Mouse (Mus musculus): ENCODE measurements around the gene Adgrg3. TPM values are rescaled to one million over a fixed set of nuclear protein-coding genes. Genes with fewer than 3 reads are reported as not detected.

The Adgrg3 gene
- total and polyA plus RNA-seq, 3 experiments: 0.08 TPM; not detected in 2

DNA sequence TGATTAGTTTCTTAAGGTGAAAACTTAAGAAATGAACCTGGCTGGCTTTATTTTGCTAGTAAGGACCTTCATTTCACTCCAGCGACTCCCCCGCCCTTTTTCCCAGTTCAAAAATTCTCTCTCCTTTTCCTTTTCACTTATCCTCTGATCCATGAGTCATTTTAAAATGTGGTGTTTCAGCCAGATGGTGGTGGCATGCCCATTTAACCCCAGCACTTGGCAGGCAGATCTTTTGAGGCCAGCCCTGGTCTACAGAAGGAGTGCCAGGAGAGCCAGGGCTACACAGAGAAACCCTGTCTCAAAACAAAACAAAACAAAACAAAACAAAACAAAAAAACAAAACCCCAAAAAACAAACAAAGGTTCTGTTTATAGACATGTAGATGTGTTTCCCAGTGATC lies 47.0 kb downstream of the Adgrg3 start:
- TF ChIP-seq ZC3H11A (IDR thresholded peaks at IDR 0.05; ENCODE audit: low read depth, low read length) (no peak), GATA1 (IDR thresholded peaks at IDR 0.05; ENCODE audit: low read depth, low read length) (no peak), CHD1 (IDR thresholded peaks at IDR 0.05; ENCODE audit: low read depth, low read length) (no peak), TAL1 (IDR thresholded peaks at IDR 0.05; ENCODE audit: low read length) (no peak), ZNF384 (IDR thresholded peaks at IDR 0.05; ENCODE audit: low read depth, low read length) (no peak), MAZ (IDR thresholded peaks at IDR 0.05; ENCODE audit: low read depth, low read length) (no peak), KAT2A (conservative IDR thresholded peaks at IDR 0.05; ENCODE audit: low read depth, low read length) (no peak), BHLHE40 (IDR thresholded peaks at IDR 0.05; ENCODE audit: borderline replicate concordance, low read depth, low read length) (no peak), USF2 (IDR thresholded peaks at IDR 0.05; ENCODE audit: borderline replicate concordance in 1 of 2, insufficient read depth in 1 of 2, low read depth in 1 of 2, low read length in 2 of 2) (no peak)
- H3K27me3 ChIP-seq (ENCODE audit: control insufficient read depth in 1 of 2, insufficient read depth in 2 of 2, low read length in 2 of 2): peaks cover 3 to 10% of the 10 kb centered on the region in 2 experiments; a peak in 3 of 4 replicates

DNA sequence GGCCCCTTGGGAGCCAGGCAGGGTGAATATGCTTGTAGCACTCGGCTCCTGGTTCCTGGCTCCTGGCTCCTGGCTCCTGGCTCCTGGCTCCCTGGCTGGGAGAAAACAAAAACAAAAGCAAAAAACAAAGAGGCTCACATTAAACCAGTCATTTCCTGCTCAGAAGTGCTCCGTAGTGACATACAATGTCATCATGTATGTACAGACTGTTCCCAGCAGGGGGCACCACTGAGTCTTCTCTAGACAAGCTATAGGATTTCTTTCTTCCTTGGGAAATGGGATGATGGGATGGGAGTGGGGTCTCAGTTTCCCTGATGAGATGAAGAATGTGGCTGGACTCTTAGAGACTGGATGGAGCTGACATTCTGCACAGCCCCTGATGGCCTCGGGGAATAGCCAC lies 50.1 kb downstream of the Adgrg3 start:
- no peak overlapping the region for H3K27ac ChIP-seq (ENCODE audit: control insufficient read depth, low read depth, low read length)
- no peaks in the 10 kb centered on the region for H3K36me3 ChIP-seq (ENCODE audit: control insufficient read depth in 1 of 2, insufficient read depth in 2 of 2, low read length in 2 of 2)
- H3K79me2 ChIP-seq (ENCODE audit: control insufficient read depth, insufficient read depth, low read length, poor library complexity): no peaks in the 10 kb centered on the region
- no peak overlapping the region for H3K9ac ChIP-seq (ENCODE audit: control insufficient read depth, low read depth, low read length, poor library complexity, severe bottlenecking)
- peak; percentile 77 for DNase-seq (ENCODE audit: low read depth, low spot score)
- no peaks in the 10 kb centered on the region for H3K9me3 ChIP-seq (replicated peaks; ENCODE audit: insufficient read depth, low read length)
- H3K4me3 ChIP-seq (ENCODE audit: control insufficient read depth in 1 of 2, insufficient read depth in 1 of 2, low read depth in 2 of 2, low read length in 2 of 2): no peak overlapping the region
- H3K4me1 ChIP-seq (ENCODE audit: control insufficient read depth in 1 of 2, insufficient read depth in 2 of 2, low read length in 2 of 2): no peaks in the 10 kb centered on the region
- peaks cover 7 to 10% of the 10 kb centered on the region in 2 experiments for H3K27me3 ChIP-seq (ENCODE audit: control insufficient read depth in 1 of 2, insufficient read depth in 2 of 2, low read length in 2 of 2)
- TF ChIP-seq NRF1 (IDR thresholded peaks at IDR 0.05; ENCODE audit: insufficient read depth, low read depth, low read length, poor library complexity, severe bottlenecking): no peak
- no peak for TF ChIP-seq MAFK (IDR thresholded peaks at IDR 0.05; ENCODE audit: borderline replicate concordance, low read depth, low read length)
- no peak for TF ChIP-seq CHD2 (IDR thresholded peaks at IDR 0.05; ENCODE audit: low read length)
- no peak for TF ChIP-seq POLR2AphosphoS5 (IDR thresholded peaks at IDR 0.05; ENCODE audit: borderline replicate concordance, low read depth, low read length)
- no peak for TF ChIP-seq TAL1 (IDR thresholded peaks at IDR 0.05; ENCODE audit: low read length)
- TF ChIP-seq CTCF (IDR thresholded peaks at IDR 0.05 in 2 of 3, conservative IDR thresholded peaks at IDR 0.05 in 1 of 3; ENCODE audit: control insufficient read depth in 1 of 3, insufficient read depth in 1 of 3, low read depth in 2 of 3, low read length in 3 of 3, poor library complexity in 1 of 3, severe bottlenecking in 1 of 3): peak; percentile 47 to 73 (median 71)
- no peak for TF ChIP-seq ZNF384 (IDR thresholded peaks at IDR 0.05; ENCODE audit: low read depth, low read length)
- TF ChIP-seq USF1 (IDR thresholded peaks at IDR 0.05; ENCODE audit: low read depth, low read length): no peak
- TF ChIP-seq E2F4 (IDR thresholded peaks at IDR 0.05; ENCODE audit: borderline replicate concordance, low read depth, low read length): no peak
- no peak for TF ChIP-seq MYB (IDR thresholded peaks at IDR 0.05; ENCODE audit: low read depth, low read length)
- no peak for TF ChIP-seq GATA1 (IDR thresholded peaks at IDR 0.05; ENCODE audit: low read depth, low read length)
- no peak for TF ChIP-seq KAT2A (conservative IDR thresholded peaks at IDR 0.05; ENCODE audit: low read depth, low read length)
- TF ChIP-seq JUND (IDR thresholded peaks at IDR 0.05; ENCODE audit: low read depth, low read length): no peak
- TF ChIP-seq TBP (IDR thresholded peaks at IDR 0.05; ENCODE audit: low read depth, low read length): no peak
- TF ChIP-seq HCFC1 (IDR thresholded peaks at IDR 0.05; ENCODE audit: low read depth, low read length): no peak
- TF ChIP-seq ETS1 (IDR thresholded peaks at IDR 0.05; ENCODE audit: low read depth, low read length): no peak
- TF ChIP-seq RCOR1 (IDR thresholded peaks at IDR 0.05; ENCODE audit: low read depth, low read length): no peak
- peak; percentile 76 for TF ChIP-seq SMC3 (IDR thresholded peaks at IDR 0.05; ENCODE audit: low read depth, low read length)
- no peak for TF ChIP-seq EP300 (IDR thresholded peaks at IDR 0.05; ENCODE audit: low read depth in 1 of 2, low read length in 2 of 2)
- TF ChIP-seq TCF12 (IDR thresholded peaks at IDR 0.05; ENCODE audit: low read depth, low read length): no peak
- no peak for TF ChIP-seq ELF1 (IDR thresholded peaks at IDR 0.05; ENCODE audit: low read depth, low read length)
- peak; percentile 34 for TF ChIP-seq RAD21 (IDR thresholded peaks at IDR 0.05; ENCODE audit: low read depth, low read length)
- TF ChIP-seq ZC3H11A (IDR thresholded peaks at IDR 0.05; ENCODE audit: low read depth, low read length): peak; percentile 27; the same call in 1 of the 2 replicates
- no peak for TF ChIP-seq MAX (IDR thresholded peaks at IDR 0.05; ENCODE audit: low read length)

More for the DNA sequence above, 47.0 kb downstream of the Adgrg3 start:
- H3K4me3 ChIP-seq (ENCODE audit: control insufficient read depth in 1 of 2, insufficient read depth in 1 of 2, low read depth in 2 of 2, low read length in 2 of 2): no peak overlapping the region
- H3K36me3 ChIP-seq (ENCODE audit: control insufficient read depth in 1 of 2, insufficient read depth in 2 of 2, low read length in 2 of 2): peaks cover 0 to 4% of the 10 kb centered on the region in 2 experiments; a peak in 1 of 4 replicates
- peaks cover 1 to 8% of the 10 kb centered on the region in 2 experiments for H3K4me1 ChIP-seq (ENCODE audit: control insufficient read depth in 1 of 2, insufficient read depth in 2 of 2, low read length in 2 of 2)
- H3K9ac ChIP-seq (ENCODE audit: control insufficient read depth, low read depth, low read length, poor library complexity, severe bottlenecking): no peak overlapping the region
- H3K9me3 ChIP-seq (replicated peaks; ENCODE audit: insufficient read depth, low read length): no peaks in the 10 kb centered on the region
- no peaks in the 10 kb centered on the region for H3K79me2 ChIP-seq (ENCODE audit: control insufficient read depth, insufficient read depth, low read length, poor library complexity)
- no peak overlapping the region for H3K27ac ChIP-seq (ENCODE audit: control insufficient read depth, low read depth, low read length)
- DNase-seq (ENCODE audit: low read depth, low spot score): no peak
